Mouse (Mus musculus) spleen, adult 2 months (tissue): ENCODE results near the gene Pgghg. TPM values are rescaled to one million over a fixed set of nuclear protein-coding genes. Genes with fewer than 3 reads are reported as not detected.

Experiments
- DNase-seq, 2 experiments: peaks; one replicate each; pipeline versions ENCODE4 v3.0.0 to v3.0.0-alpha.2; 2012 to 2021; ENCODE audit warnings: low spot score in 2 of 2, low read depth in 1 of 2
- H3K27ac ChIP-seq: fragments of 200-500 bp; 2 replicates; pipeline ENCODE4 v1.5.1; 2012; ENCODE audit warnings: low read length, inconsistent platforms; ENCODE audit not compliant: insufficient read depth
- H3K27me3 ChIP-seq: fragments of 200-500 bp; 2 replicates; pipeline ENCODE4 v1.6.1; 2012; ENCODE audit warnings: mild to moderate bottlenecking, moderate library complexity, low read length, inconsistent platforms; ENCODE audit not compliant: control insufficient read depth, insufficient read depth
- H3K36me3 ChIP-seq: fragments of 200-500 bp; 2 replicates; pipeline ENCODE4 v1.6.1; 2012; ENCODE audit warnings: mild to moderate bottlenecking, low read length, inconsistent platforms; ENCODE audit not compliant: control insufficient read depth, insufficient read depth
- H3K4me1 ChIP-seq: fragments of 200-500 bp; 2 replicates; pipeline ENCODE4 v1.6.1; 2011; ENCODE audit warnings: inconsistent platforms; ENCODE audit not compliant: control insufficient read depth, insufficient read depth, insufficient read length
- H3K4me3 ChIP-seq: fragments of 200-500 bp; 2 replicates; pipeline ENCODE4 v1.5.1; 2011; ENCODE audit warnings: mild to moderate bottlenecking, inconsistent platforms; ENCODE audit not compliant: insufficient read depth, insufficient read length; ENCODE audit errors: extremely low read depth
- CTCF ChIP-seq: fragments of 200-500 bp; IDR thresholded peaks from 2 replicates; pipeline ENCODE4 v1.5.1; 2011; ENCODE audit warnings: mild to moderate bottlenecking, inconsistent platforms; ENCODE audit not compliant: insufficient read depth, insufficient read length, insufficient replicate concordance; ENCODE audit errors: extremely low read depth
- POLR2A ChIP-seq: fragments of 200-500 bp; IDR thresholded peaks from 2 replicates; pipeline ENCODE4 v1.6.1; 2011; ENCODE audit warnings: low read depth, low read length, inconsistent platforms
- WGBS: fragments of 180-500 bp; shearing (Covaris S2); methylation state at CpG from one replicate; pipeline ENCODE4 v1.1.7; 2018; 5-methylcytosine and 5-hydroxymethylcytosine counted together
- polyA plus RNA-seq: library from polyadenylated mRNA; depleted of rRNA; stranded (reverse); fragments of >200 nt; gene quantifications from 2 replicates; pipeline ENCODE4 v1.2.3, GENCODE M21; 2012; rRNA removed

Pgghg gene
- 21.2 and 26.0 TPM in 2 replicates for polyA plus RNA-seq

- Histone ChIP-seq H3K27me3 (no peaks in the 10 kb centered on the region), H3K36me3 (no peaks in the 10 kb centered on the region), H3K4me3 (peak within 1 kb of the TSS; percentile 60), H3K4me1 (peaks cover 9% of the 10 kb centered on the region; the same call in 1 of the 2 replicates), H3K27ac (peak within 1 kb of the TSS; percentile 89)
- DNase-seq: peak; percentile 78 to 85
- under 1% methylated on average over 33 of the region's 33 CpGs for WGBS
- TF ChIP-seq CTCF (peak; percentile 78), POLR2A (peak; percentile 37; the same call in 1 of the 2 replicates)
These were observed at the start of gene Pgghg for GRCm38 (mm10) chr7:140941222-140942051. TSS of gene Pgghg (plus strand) at chr7:140941391.

GRCm38 (mm10) chr7:140894031-140894430 is 47.2 kb upstream of the Pgghg start:
- H3K27ac ChIP-seq: no peak overlapping the region
- DNase-seq: no peak
- 93% methylated on average over 7 of the region's 7 CpGs for WGBS
- peaks cover 34% of the 10 kb centered on the region for H3K36me3 ChIP-seq
- TF ChIP-seq POLR2A (no peak), CTCF (no peak)
- no peaks in the 10 kb centered on the region for H3K4me1 ChIP-seq
- no peaks in the 10 kb centered on the region for H3K27me3 ChIP-seq
- H3K4me3 ChIP-seq: no peak overlapping the region

GRCm38 (mm10) chr7:140894611-140895010 is 46.6 kb upstream of the Pgghg start:
- TF ChIP-seq POLR2A (no peak), CTCF (no peak)
- Histone ChIP-seq H3K27ac (no peak overlapping the region), H3K27me3 (no peaks in the 10 kb centered on the region), H3K4me1 (no peaks in the 10 kb centered on the region), H3K4me3 (no peak overlapping the region), H3K36me3 (peaks cover 30% of the 10 kb centered on the region)
- no peak for DNase-seq
- 92% methylated on average over 3 of the region's 3 CpGs for WGBS

- peaks cover 24% of the 10 kb centered on the region for H3K36me3 ChIP-seq
- no peaks in the 10 kb centered on the region for H3K4me1 ChIP-seq
- H3K4me3 ChIP-seq: no peak overlapping the region
- DNase-seq: no peak
- no peak for TF ChIP-seq CTCF
- TF ChIP-seq POLR2A: no peak
- no peaks in the 10 kb centered on the region for H3K27me3 ChIP-seq
- 95% methylated on average over 7 of the region's 7 CpGs for WGBS
- no peak overlapping the region for H3K27ac ChIP-seq
These were observed 43.3 kb upstream of the Pgghg start for GRCm38 (mm10) chr7:140897863-140898262.

- 89% methylated on average over 3 of the region's 3 CpGs for WGBS
- H3K36me3 ChIP-seq: peaks cover 18% of the 10 kb centered on the region
- H3K27ac ChIP-seq: no peak overlapping the region
- TF ChIP-seq POLR2A (no peak), CTCF (no peak)
- no peaks in the 10 kb centered on the region for H3K4me1 ChIP-seq
- no peaks in the 10 kb centered on the region for H3K27me3 ChIP-seq
- no peak for DNase-seq
- H3K4me3 ChIP-seq: no peak overlapping the region
These were observed 42.1 kb upstream of the Pgghg start for GRCm38 (mm10) chr7:140899121-140899520.

GRCm38 (mm10) chr7:140900220-140900619 is 41.0 kb upstream of the Pgghg start, which contains the start of gene Cox8b:
TSS of gene Cox8b (minus strand) at chr7:140900446.
- H3K27ac ChIP-seq: no peak within 1 kb of the TSS
- no peak within 1 kb of the TSS for H3K4me3 ChIP-seq
- H3K4me1 ChIP-seq: no peaks in the 10 kb centered on the region
- no peaks in the 10 kb centered on the region for H3K27me3 ChIP-seq
- WGBS: 84% methylated on average over 10 of the region's 10 CpGs
- peaks cover 13% of the 10 kb centered on the region for H3K36me3 ChIP-seq
- no peak for DNase-seq
- no peak for TF ChIP-seq CTCF
- no peak for TF ChIP-seq POLR2A

GRCm38 (mm10) chr7:140902036-140902875 is 38.9 kb upstream of the Pgghg start:
- 89% methylated on average over 15 of the region's 15 CpGs for WGBS
- no peak overlapping the region for H3K4me3 ChIP-seq
- DNase-seq: no peak
- H3K4me1 ChIP-seq: no peaks in the 10 kb centered on the region
- peaks cover 10% of the 10 kb centered on the region for H3K36me3 ChIP-seq
- H3K27ac ChIP-seq: no peak overlapping the region
- TF ChIP-seq CTCF (no peak), POLR2A (no peak)
- H3K27me3 ChIP-seq: no peaks in the 10 kb centered on the region
